Mouse (Mus musculus) megakaryocyte-erythroid progenitor cell, adult 5 weeks (primary cell): ENCODE data around the gene Gm14147. TPM values are rescaled to one million over a fixed set of nuclear protein-coding genes. Genes with fewer than 3 reads are reported as not detected.

Experiments
- polyA plus RNA-seq: library from polyadenylated mRNA; stranded (reverse); fragments of >175 nt; gene quantifications from 2 replicates; pipeline ENCODE4 v1.2.3, GENCODE M21; 2012

The Gm14147 gene
- not detected in 2 replicates for polyA plus RNA-seq

DNA sequence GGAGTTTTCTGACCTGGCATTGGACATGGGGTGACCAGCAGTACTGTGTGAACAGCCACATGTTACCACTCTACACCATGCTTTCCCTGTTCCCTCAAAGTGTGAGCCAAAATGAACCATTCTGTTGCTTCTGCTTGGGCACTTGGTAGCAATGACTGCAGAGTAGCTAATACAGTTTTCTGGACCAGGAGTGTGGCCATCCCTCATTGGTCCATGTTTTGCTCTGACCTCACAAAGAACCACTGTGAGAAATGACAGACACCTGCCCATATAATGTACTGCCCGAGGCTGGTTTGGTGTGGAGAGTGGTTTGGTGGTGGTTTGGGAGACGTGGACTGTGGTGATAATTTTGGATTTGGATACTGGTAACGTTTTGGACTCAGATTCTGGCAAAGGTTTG is at the start of gene Gm14147:
TSS of gene Gm14147 (plus strand) at position 301 of the 400 bp plus-strand sequence.

DNA sequence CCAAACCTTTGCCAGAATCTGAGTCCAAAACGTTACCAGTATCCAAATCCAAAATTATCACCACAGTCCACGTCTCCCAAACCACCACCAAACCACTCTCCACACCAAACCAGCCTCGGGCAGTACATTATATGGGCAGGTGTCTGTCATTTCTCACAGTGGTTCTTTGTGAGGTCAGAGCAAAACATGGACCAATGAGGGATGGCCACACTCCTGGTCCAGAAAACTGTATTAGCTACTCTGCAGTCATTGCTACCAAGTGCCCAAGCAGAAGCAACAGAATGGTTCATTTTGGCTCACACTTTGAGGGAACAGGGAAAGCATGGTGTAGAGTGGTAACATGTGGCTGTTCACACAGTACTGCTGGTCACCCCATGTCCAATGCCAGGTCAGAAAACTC is 5.8 kb upstream of the Gm14147 start, which contains the start of gene Gm14151:
TSS of gene Gm14151 (minus strand) at position 101 of the 400 bp plus-strand sequence.

Other genes starting within 250 kb of the Gm14147 start
- gene Abhd12, start 193.5 kb upstream of the Gm14147 start, polyA plus RNA-seq = 45.8 and 49.3 TPM in 2 replicates
- gene Gins1, start 192.8 kb upstream of the Gm14147 start, polyA plus RNA-seq = 23.1 and 27.0 TPM in 2 replicates
- gene Ninl, start 58.9 kb upstream of the Gm14147 start, polyA plus RNA-seq = 1.6 and 2.2 TPM in 2 replicates
- gene Nanp, start 58.8 kb upstream of the Gm14147 start, polyA plus RNA-seq = 9.7 and 13.9 TPM in 2 replicates
- not detected in 2 replicates for gene Gm14151, start 5.9 kb upstream of the Gm14147 start, polyA plus RNA-seq